Mouse (Mus musculus): ENCODE measurements around the gene Aspdh.

Aspdh gene

DNA sequence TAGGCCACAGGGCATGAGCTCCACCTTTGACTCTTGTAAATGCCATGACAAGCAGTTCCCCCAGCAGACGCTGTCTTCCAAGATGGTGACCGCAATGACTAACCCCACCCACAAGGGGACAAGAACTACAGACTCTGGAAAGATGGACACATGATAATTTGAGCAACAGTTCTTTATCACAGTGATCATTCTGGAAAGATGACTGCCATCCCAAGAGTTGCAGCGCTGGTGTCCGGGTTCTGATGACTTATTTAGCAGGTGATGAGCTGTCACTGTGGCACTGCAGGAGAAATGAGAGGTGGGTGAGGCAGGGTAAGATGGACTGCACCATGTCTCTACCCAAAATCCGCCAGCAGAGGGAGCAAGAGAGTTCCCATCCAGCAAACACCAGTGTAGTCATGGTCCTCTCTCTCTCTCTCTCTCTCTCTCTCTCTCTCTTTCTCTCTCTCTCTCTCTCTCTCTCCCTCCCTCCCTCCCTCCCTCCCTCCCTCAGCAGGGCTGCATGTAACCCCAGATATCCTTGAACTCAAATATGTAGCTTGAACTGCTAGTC is 36.4 kb downstream of the Aspdh start:
- peak; percentile 90 for DNase-seq

DNA sequence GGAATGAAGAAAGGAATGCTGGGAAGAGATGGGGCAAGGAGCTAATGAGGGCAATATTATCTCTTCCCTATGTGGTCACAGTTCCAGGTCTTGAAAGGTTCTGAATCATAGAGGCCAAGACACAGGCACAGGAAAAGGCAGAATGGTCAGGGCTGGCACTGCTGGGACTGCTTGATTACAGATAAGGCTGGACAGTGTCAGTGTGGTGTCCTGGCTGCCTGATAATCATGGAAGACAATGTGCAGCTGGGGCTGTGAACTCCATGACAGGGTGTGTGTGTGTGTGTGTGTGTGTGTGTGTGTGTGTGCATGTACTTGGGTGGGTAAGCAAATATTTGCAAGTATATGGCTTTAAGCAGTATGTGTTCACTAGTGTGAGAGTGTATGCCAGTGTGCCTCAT is 42.3 kb downstream of the Aspdh start:
- no peak for DNase-seq

All from thymus, postnatal 4 days (tissue).